Mouse (Mus musculus) small intestine, adult 2 months (tissue): Measurements from ENCODE around the gene Pllp. TPM values are rescaled to one million over a fixed set of nuclear protein-coding genes. Genes with fewer than 3 reads are reported as not detected.

Experiments used
- H3K27ac ChIP-seq: fragments of 200-500 bp; 2 replicates; pipeline ENCODE4 v1.5.1; 2012; ENCODE audit warnings: low read depth, low read length, control low read depth, inconsistent platforms; ENCODE audit not compliant: insufficient read depth
- H3K27me3 ChIP-seq: fragments of 200-500 bp; 2 replicates; pipeline ENCODE4 v1.6.1; 2012; ENCODE audit warnings: mild to moderate bottlenecking, moderate library complexity, low read length, inconsistent platforms; ENCODE audit not compliant: control insufficient read depth, insufficient read depth
- H3K36me3 ChIP-seq: fragments of 200-500 bp; 2 replicates; pipeline ENCODE4 v1.6.1; 2012; ENCODE audit warnings: mild to moderate bottlenecking, low read length, control low read depth, inconsistent platforms; ENCODE audit not compliant: control insufficient read depth, insufficient read depth
- H3K4me1 ChIP-seq: fragments of 200-500 bp; 2 replicates; pipeline ENCODE4 v1.6.1; 2012; ENCODE audit warnings: low read length, inconsistent platforms, mixed read lengths; ENCODE audit not compliant: control insufficient read depth, insufficient read depth, insufficient read length
- H3K4me3 ChIP-seq: fragments of 200-500 bp; 2 replicates; pipeline ENCODE4 v1.5.1; 2012; ENCODE audit warnings: low read depth, mild to moderate bottlenecking, control low read depth, inconsistent platforms, low read length, moderate library complexity
- CTCF ChIP-seq: fragments of 200-500 bp; IDR thresholded peaks from 2 replicates; pipeline ENCODE4 v1.5.1; 2012; ENCODE audit warnings: low read depth, mild to moderate bottlenecking, control low read depth, inconsistent platforms, low read length, moderate library complexity, mixed read lengths; ENCODE audit not compliant: insufficient replicate concordance, insufficient read length; ENCODE audit errors: extremely low read depth
- POLR2A ChIP-seq: fragments of 200-500 bp; IDR thresholded peaks from 2 replicates; pipeline ENCODE4 v1.6.1; 2012; ENCODE audit warnings: low read depth, mild to moderate bottlenecking, control low read depth, inconsistent platforms, low read length, moderate library complexity
- WGBS: fragments of 180-500 bp; shearing (Covaris S2); methylation state at CpG from one replicate; pipeline ENCODE4 v1.1.7; 2018; 5-methylcytosine and 5-hydroxymethylcytosine counted together
- polyA plus RNA-seq: library from polyadenylated mRNA; depleted of rRNA; stranded (reverse); fragments of >200 nt; gene quantifications from 2 replicates; pipeline ENCODE4 v1.2.3, GENCODE M21; 2012

The Pllp gene
- polyA plus RNA-seq, 1 experiment = 50.9 TPM

- peak overlapping the region; percentile 69 for H3K27ac ChIP-seq
- TF ChIP-seq CTCF (no peak), POLR2A (no peak)
Observed at GRCm38 (mm10) chr8:94711160-94711718, 15.2 kb upstream of the Pllp start.

GRCm38 (mm10) chr8:94710336-94710735, 14.3 kb upstream of the Pllp start:
- 67% methylated on average over 8 of the region's 8 CpGs for WGBS
- Histone ChIP-seq H3K4me3 (no peak overlapping the region), H3K36me3 (no peaks in the 10 kb centered on the region), H3K4me1 (peaks cover 3% of the 10 kb centered on the region; the same call in 1 of the 2 replicates), H3K27ac (no peak overlapping the region), H3K27me3 (no peaks in the 10 kb centered on the region)
- no peak for TF ChIP-seq POLR2A
- TF ChIP-seq CTCF = no peak

More at GRCm38 (mm10) chr8:94711160-94711718, 15.2 kb upstream of the Pllp start:
- WGBS = 50% methylated on average over 5 of the region's 5 CpGs
- no peak overlapping the region for H3K4me3 ChIP-seq
- H3K36me3 ChIP-seq = no peaks in the 10 kb centered on the region
- no peaks in the 10 kb centered on the region for H3K27me3 ChIP-seq
- H3K4me1 ChIP-seq = peaks cover 3% of the 10 kb centered on the region; the same call in 1 of the 2 replicates

DNA sequence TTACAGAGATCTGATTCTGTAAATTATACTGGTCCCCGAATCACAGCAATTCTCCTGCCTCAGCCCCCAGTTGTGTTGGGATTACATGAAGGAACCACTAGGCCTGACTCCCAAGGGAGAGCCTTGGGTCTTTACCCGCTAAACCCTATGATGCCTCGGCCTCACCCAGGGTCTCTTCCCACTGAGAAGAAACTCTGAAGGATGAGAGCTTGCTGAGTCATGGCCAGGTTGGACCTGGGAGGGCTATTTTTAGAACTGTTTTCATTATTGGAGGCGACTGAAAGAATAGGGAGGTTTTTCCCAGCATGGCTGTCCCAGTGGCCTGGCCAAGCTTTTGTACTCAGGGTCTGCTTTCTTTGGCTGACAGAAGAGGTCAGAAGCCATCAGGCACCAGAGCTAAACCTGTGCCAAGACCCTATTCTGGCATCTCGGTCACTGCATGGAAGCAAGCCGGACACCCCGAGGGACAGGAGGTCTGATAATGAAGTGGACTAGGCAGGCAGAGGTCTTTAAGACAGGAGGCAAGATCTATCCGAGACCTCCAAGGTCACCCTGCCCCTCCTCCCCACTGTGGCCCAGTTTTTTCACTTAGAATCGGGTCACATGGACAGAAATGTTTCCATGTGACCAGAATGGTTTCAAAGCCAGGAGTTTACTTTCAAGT, 10.8 kb upstream of the Pllp start:
- Histone ChIP-seq H3K36me3 (no peaks in the 10 kb centered on the region), H3K4me1 (peaks cover 6% of the 10 kb centered on the region), H3K27ac (no peak overlapping the region), H3K27me3 (no peaks in the 10 kb centered on the region), H3K4me3 (no peak overlapping the region)
- TF ChIP-seq CTCF = no peak
- no peak for TF ChIP-seq POLR2A
- 71% methylated on average over 9 of the region's 9 CpGs for WGBS

- Histone ChIP-seq H3K27ac (no peak overlapping the region), H3K4me3 (no peak overlapping the region), H3K27me3 (no peaks in the 10 kb centered on the region), H3K4me1 (peaks cover 4% of the 10 kb centered on the region; the same call in 1 of the 2 replicates), H3K36me3 (no peaks in the 10 kb centered on the region)
- 87% methylated on average over 10 of the region's 10 CpGs for WGBS
- no peak for TF ChIP-seq CTCF
- TF ChIP-seq POLR2A = no peak
Observed at GRCm38 (mm10) chr8:94705581-94706245, 9.6 kb upstream of the Pllp start.

DNA sequence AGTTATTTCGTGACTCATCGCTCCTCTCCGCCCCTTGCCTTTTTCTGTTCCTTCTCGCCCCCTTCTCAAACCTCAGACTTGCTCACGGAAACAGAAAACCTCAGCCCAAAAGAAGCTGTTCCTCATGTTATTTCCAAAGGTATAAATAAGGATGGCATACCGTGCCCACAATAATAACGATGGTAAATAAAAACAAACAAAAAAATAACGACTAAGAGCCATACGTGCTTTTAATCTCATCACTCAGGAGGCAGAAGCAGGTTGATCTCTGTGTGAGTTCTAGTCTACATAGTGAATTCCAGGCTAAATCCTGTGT, 8.5 kb upstream of the Pllp start:
- no peaks in the 10 kb centered on the region for H3K27me3 ChIP-seq
- H3K36me3 ChIP-seq = no peaks in the 10 kb centered on the region
- peaks cover 4% of the 10 kb centered on the region; the same call in 1 of the 2 replicates for H3K4me1 ChIP-seq
- TF ChIP-seq CTCF (no peak), POLR2A (no peak)
- H3K27ac ChIP-seq = no peak overlapping the region
- WGBS = 15% methylated on average over 9 of the region's 9 CpGs
- H3K4me3 ChIP-seq = peak overlapping the region; percentile 52

DNA sequence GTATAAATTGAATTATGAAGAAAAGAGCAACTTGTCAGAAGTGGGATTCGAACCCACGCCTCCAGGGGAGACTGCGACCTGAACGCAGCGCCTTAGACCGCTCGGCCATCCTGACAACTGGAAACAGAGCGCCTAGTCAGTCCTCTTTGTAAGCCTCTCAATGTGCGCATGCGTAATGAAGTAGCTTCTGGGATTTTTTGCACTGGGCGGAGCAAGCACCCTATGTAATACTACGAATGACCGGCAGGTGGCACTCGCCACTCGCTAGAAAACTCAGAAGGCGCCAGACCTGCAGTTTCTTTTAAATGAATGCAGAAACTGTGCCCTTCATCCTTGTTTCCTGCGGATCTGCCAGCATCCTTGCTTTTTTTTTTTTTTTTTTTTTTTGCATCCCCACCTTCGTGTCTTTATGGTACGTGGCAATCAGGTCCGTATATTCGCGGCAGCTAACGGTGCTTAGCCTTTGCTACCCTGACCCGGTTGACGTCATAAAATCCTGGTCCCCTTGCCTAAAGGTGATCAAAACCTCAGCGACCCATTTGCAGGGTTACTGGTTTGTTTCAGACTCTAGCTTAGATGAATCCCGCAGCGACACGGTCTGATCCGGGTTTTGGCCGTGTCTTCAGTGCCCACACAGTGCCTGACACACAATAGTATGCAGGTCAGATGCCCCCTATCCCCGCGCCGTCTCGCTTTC, 8.0 kb upstream of the Pllp start:
- under 1% methylated on average over 35 of the region's 35 CpGs for whole genome bisulfite sequencing
- H3K27ac ChIP-seq = no peak overlapping the region
- TF ChIP-seq CTCF (peak; percentile 97; the same call in 1 of the 2 replicates), POLR2A (no peak)

More for the DNA sequence above, 8.0 kb upstream of the Pllp start:
- peaks cover 4% of the 10 kb centered on the region; the same call in 1 of the 2 replicates for H3K4me1 ChIP-seq
- H3K4me3 ChIP-seq = peak overlapping the region; percentile 52
- H3K36me3 ChIP-seq = no peaks in the 10 kb centered on the region
- no peaks in the 10 kb centered on the region for H3K27me3 ChIP-seq
